Mouse (Mus musculus) B cell, adult 62 days (primary cell): ENCODE results near the gene Musk. TPM values are rescaled to one million over a fixed set of nuclear protein-coding genes. Genes with fewer than 3 reads are reported as not detected.

Experiments used
- total RNA-seq: library from RNA; stranded (reverse); gene quantifications from 4 replicates; pipeline ENCODE4 v1.2.4, GENCODE M21; 2023

Musk gene
- not detected in 4 replicates for total RNA-seq

DNA sequence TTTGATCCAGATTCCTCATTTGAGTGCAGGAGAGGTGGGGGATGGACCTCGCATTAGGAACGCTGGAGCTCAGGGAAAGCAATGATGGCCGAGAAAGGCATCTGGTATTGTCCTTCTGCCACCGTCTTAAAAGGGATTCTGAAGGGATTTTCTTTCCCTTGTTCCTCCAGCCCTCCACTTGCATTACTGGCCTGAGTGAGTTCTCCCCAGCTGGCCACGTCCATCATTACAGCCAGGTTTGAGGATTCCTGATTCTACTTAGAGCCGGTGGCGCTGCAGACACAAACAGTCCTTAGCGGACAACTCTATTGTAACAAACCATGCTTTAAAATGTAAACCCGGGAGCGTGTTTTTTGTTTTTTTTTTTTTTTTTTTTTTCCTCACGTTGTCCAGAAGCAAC lies at the start of gene Musk:
TSS of gene Musk (plus strand) at position 274 of the 400 bp plus-strand sequence.

Other genes starting within 250 kb of the Musk start
- gene Svep1, start 79.1 kb upstream of the Musk start, total RNA-seq, result 0.03 TPM in 1 of 4 replicates, not detected in the others